Mouse (Mus musculus): ENCODE measurements at regions not wholly inside any gene's neighbourhood (a gene's known extent, or its start where the extent isn't known, plus 50 kb on each side); places are given as distances from the start of the nearest gene placed in this dataset.

GRCm38 (mm10) chr2:159950369-159950768 lies 383.6 kb downstream of the Gm826 start:
- no peak for DNase-seq (ENCODE audit: low read depth, low spot score)

- DNase-seq (ENCODE audit: low read depth, low spot score): no peak
Measured at GRCm38 (mm10) chr2:159949046-159949445, 384.9 kb downstream of the Gm826 start.

GRCm38 (mm10) chr2:159930744-159931143 lies 403.2 kb downstream of the Gm826 start:
- DNase-seq (ENCODE audit: low read depth, low spot score): peak; percentile 40

- DNase-seq (ENCODE audit: low read depth, low spot score): no peak
Measured at GRCm38 (mm10) chr2:159889701-159890100, 444.3 kb downstream of the Gm826 start.

- no peak for DNase-seq (ENCODE audit: low read depth, low spot score)
Measured at GRCm38 (mm10) chr2:159884773-159885459, 449.0 kb downstream of the Gm826 start.

- no peak for DNase-seq (ENCODE audit: low read depth, low spot score)
Measured at GRCm38 (mm10) chr2:159866981-159867380, 467.0 kb downstream of the Gm826 start.

GRCm38 (mm10) chr2:159866391-159866790 lies 467.6 kb downstream of the Gm826 start:
- peak; percentile 61 for DNase-seq (ENCODE audit: low read depth, low spot score)

- no peak for DNase-seq (ENCODE audit: low read depth, low spot score)
Measured at GRCm38 (mm10) chr2:159863185-159863584, 470.8 kb downstream of the Gm826 start.

GRCm38 (mm10) chr2:159853891-159854665 lies 479.9 kb downstream of the Gm826 start:
- no peak for DNase-seq (ENCODE audit: low read depth, low spot score)

GRCm38 (mm10) chr2:159852959-159853358 lies 481.0 kb downstream of the Gm826 start:
- peak; percentile 35 for DNase-seq (ENCODE audit: low read depth, low spot score)

- DNase-seq (ENCODE audit: low read depth, low spot score): no peak
Measured at GRCm38 (mm10) chr2:159832488-159833113, 501.4 kb downstream of the Gm826 start.

- no peak for DNase-seq (ENCODE audit: low read depth, low spot score)
Measured at GRCm38 (mm10) chr2:159826417-159826816, 507.5 kb downstream of the Gm826 start.

- no peak for DNase-seq (ENCODE audit: low read depth, low spot score)
Measured at GRCm38 (mm10) chr2:159818556-159818955, 515.4 kb downstream of the Gm826 start.

- DNase-seq (ENCODE audit: low read depth, low spot score): no peak
Measured at GRCm38 (mm10) chr2:159816344-159816743, 517.6 kb downstream of the Gm826 start.

All from brain, adult 2 months (tissue).